Mouse (Mus musculus) splenic B cell, adult 2 months (primary cell): ENCODE results near the gene Sptbn4.

Source experiments
- DNase-seq: peaks from one replicate; pipeline ENCODE4 v3.0.0-alpha.2; 2011; ENCODE audit warnings: low read depth, low spot score
- H3K27me3 ChIP-seq: 2 replicates; pipeline ENCODE4 v1.6.1; 2012; ENCODE audit warnings: mild to moderate bottlenecking, low read length, moderate library complexity, mixed read lengths; ENCODE audit not compliant: control insufficient read depth, poor library complexity, insufficient read depth, severe bottlenecking
- H3K36me3 ChIP-seq: 2 replicates; pipeline ENCODE4 v1.6.1; 2012; ENCODE audit warnings: mild to moderate bottlenecking, low read length, moderate library complexity, mixed read lengths; ENCODE audit not compliant: control insufficient read depth, poor library complexity, insufficient read depth, severe bottlenecking

Sptbn4 gene

DNA sequence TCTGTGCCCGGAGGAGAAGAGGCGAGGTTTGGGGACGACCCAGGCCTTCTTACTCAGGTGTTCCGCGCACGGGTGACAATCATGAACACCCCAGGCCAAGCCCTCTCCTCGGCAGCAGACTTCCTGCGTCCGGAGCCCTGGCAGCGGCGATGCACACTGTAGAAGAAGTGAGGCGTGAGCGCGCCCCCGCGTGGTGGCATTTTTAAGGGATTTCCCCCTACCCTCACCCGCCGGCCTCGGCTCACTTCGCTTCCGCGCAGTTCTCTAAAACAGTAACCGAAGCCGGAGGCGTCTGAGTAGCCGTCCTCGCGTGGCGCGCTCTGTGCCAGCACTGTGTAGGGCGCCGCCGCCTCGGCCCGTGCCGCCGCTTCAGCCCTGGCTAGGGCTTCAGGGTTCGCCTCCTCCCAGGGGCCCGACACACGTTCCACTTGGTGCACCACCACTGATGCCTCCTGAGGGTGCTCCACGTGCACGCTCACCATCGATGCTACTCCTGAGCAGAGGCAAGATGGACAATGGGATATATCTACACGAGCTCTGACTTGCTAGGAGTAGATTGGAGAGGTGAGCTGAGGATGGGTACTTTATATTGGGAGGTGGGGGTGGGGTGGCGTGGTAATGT is 118.0 kb downstream of the Sptbn4 start:
- DNase-seq, result peak; percentile 94
- no peaks in the 10 kb centered on the region for H3K27me3 ChIP-seq
- H3K36me3 ChIP-seq, result no peaks in the 10 kb centered on the region

DNA sequence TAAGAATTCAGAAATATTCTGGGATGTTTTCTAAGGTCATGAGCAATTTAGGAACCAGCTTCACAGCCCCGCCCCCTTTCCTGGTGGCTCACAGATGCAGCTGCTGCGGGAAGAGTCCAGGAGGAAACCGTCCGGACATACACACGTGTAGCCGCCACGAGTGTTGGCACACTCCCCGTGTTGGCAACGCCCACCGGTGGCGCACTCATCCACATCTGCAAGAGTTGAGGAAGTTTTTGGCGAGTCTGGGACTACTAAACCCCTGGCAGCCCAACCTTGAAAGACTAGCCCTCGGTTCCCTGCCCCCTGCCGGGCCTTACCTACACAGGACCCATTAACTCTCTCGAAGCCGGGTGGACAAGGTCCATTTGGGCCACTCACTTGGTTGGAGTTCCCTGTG is 118.8 kb downstream of the Sptbn4 start:
- Histone ChIP-seq H3K27me3 (no peaks in the 10 kb centered on the region), H3K36me3 (no peaks in the 10 kb centered on the region)
- no peak for DNase-seq

DNA sequence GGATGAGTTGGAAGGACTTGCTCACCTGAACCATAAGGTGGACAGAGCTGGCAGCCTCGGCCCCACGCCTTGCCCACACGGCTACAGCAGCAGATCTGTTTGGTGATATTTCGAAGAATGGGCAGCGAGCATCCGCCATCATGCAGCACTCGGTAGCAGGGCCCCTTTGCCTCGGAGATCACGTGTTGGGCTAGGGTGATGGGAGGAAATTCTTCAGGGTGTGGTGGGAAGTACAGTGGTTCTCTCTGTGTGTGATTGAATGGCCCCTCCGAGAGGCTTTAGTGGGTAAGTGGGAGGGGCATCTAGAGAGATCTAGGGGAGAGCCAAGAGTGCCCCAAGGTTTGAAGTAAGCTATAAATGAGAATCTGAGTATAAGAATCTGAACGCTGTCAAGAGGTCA is 119.3 kb downstream of the Sptbn4 start:
- no peaks in the 10 kb centered on the region for H3K27me3 ChIP-seq
- no peaks in the 10 kb centered on the region for H3K36me3 ChIP-seq
- DNase-seq, result peak; percentile 5

DNA sequence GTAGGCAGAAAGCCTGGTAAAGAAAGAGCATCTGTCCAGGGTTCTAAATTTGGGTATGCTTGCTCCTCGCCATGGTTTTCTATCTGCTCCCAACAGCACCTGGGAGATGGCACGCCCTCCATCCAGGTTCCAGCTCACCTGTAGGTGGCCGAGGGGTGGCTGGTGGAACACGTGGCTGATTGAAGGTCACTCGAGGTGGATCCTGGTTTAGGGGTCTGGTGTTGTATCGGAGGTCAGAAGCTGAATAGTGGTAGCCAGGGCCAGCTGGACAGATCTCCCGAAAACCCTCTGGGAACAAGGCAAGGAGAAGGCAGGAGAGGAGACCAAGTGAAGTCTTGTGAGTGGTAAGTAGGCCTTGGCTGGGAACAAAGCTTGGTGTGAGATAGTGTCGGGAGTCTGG is 120.0 kb downstream of the Sptbn4 start:
- no peaks in the 10 kb centered on the region for H3K27me3 ChIP-seq
- H3K36me3 ChIP-seq, result no peaks in the 10 kb centered on the region
- no peak for DNase-seq

DNA sequence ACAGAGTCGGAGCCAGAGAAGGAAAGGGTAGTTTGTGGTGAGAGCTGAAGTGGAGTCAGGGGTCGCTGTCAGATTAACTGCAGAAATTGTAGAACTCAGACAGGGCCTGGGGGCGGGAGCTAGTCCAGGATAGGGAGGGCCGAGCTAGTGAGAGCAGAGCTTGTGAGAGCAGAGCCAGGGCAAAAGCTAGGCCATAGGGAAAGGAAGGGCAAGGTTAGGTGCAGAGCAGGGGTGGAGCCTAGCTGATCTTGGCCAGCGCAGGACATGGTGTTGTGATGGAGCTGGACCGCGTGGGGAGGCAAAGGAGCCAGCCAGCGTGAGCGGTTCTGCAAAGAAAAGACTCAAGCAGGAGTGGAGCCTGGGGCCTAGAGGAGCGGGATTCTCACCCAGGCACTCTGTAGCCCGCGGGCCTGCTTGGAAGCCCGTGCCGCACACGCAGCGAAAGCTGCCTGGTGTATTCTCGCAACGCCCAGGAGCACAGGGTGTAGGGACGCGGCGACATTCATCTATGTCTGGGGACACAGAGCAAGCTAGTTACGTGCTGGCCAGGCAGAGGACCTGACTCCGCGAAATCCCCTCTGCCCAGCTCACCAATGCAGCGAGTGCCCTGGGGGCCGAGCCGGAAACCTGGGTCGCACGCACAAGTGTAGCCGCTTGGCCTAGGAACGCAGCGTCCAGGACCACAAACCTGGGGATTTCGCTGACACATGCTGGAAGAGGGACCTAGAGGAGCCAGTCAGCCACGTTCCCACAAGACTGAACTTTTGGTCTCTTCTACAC is 121.2 kb downstream of the Sptbn4 start:
- DNase-seq, result no peak
- no peaks in the 10 kb centered on the region for H3K36me3 ChIP-seq
- no peaks in the 10 kb centered on the region for H3K27me3 ChIP-seq

DNA sequence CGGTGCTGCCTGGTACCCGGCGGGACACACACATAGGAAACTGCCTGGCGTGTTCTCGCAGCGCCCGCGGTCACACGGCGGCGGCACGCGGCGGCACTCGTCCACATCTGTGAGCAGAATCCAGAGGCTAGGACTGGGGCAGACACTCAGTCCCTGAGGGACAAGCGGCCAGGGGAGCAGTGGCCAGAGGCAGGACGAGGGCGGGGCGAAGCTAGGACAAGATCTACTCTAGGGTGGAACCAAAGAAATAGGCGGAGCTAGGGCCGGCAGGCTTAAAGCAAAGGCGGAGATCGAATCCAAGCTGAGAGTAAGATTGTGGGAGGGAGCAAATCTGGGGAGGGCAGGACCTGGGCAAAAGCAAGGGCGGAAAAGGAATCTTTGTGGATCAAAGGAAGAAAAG is 121.8 kb downstream of the Sptbn4 start:
- Histone ChIP-seq H3K27me3 (no peaks in the 10 kb centered on the region; the same call in 1 of the 2 replicates), H3K36me3 (no peaks in the 10 kb centered on the region)
- peak; percentile 13 for DNase-seq

DNA sequence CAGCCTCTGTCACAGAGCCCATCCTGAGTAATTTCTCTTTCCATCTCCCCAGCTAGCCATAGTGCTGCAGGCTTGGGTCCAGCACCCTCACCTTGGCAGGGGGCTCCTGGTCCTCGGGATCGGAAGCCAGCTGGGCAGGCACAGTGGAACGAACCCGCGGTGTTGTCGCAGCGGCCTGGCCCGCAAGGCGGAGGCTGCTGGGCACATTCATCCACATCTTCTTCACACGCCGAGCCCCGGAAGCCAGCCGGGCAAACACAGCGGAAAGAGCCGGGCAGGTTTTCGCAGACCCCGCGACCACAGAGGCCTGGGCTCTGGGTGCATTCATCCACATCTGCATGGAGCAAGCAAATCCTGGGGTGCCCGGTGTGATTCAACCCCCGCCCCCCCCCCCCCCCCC is 122.6 kb downstream of the Sptbn4 start:
- Histone ChIP-seq H3K27me3 (no peaks in the 10 kb centered on the region; the same call in 1 of the 2 replicates), H3K36me3 (no peaks in the 10 kb centered on the region)
- no peak for DNase-seq

DNA sequence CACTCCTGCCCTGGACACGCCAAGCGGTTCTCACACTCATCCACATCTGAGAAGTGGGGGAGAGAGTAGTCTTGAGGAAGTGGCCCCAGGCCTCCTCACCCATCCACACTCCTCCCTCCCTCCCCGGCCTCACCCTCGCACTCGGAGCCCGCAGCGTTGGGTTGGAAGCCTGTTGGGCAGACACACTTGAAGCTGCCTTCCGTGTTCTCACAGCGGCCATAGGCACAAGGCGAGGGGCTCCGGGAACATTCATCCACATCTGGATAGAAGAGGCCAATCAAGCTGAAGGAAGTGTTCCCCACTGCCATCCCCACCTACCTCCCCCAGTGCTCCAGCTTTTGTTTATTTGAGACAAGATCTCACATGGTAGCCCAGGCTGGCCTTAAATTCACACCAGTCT is 123.3 kb downstream of the Sptbn4 start:
- Histone ChIP-seq H3K36me3 (no peaks in the 10 kb centered on the region), H3K27me3 (no peaks in the 10 kb centered on the region; the same call in 1 of the 2 replicates)
- no peak for DNase-seq

DNA sequence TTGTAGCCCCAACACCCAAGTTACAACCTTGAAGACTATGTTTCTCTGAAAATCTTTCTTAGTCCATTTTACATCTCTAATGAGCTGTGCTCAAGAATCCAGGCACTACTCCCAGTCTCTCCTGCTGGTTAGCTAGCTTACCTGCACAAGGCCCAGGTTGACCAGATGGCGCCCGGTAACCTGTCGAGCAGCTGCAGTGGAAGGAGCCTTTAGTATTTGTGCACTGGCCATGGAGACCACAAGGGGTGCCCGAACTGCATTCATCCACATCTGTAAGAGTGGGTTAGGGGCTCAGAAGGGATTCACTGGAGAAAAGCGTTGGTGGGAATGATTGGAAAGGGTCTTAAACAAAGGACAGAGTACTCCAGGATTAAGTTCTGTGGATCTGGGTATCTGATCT is 124.5 kb downstream of the Sptbn4 start:
- H3K27me3 ChIP-seq, result no peaks in the 10 kb centered on the region; the same call in 1 of the 2 replicates
- H3K36me3 ChIP-seq, result no peaks in the 10 kb centered on the region
- no peak for DNase-seq

GRCm38 (mm10) chr7:27322291-27322690 is 125.2 kb downstream of the Sptbn4 start:
- no peaks in the 10 kb centered on the region for H3K36me3 ChIP-seq
- DNase-seq, result no peak
- H3K27me3 ChIP-seq, result no peaks in the 10 kb centered on the region; the same call in 1 of the 2 replicates

DNA sequence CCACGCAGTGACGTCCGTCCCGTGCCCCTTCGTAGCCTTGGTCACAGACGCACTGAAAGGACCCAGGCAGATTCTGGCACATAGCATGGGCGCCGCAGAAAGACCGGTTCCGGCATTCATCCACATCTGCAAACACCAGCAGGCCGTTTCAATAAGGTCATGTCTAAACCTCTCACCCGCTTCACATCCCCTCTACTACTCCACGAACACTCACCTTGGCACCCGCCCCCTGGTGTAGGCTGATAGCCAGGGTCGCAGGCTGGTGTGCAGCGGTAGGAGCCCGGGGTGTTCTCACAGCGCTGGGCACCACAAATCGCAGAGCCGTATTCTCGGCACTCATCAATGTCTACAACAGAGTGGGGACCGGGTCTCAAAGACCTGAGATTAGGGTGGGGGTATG is 128.1 kb downstream of the Sptbn4 start:
- Histone ChIP-seq H3K27me3 (no peaks in the 10 kb centered on the region; the same call in 1 of the 2 replicates), H3K36me3 (no peaks in the 10 kb centered on the region)
- DNase-seq, result no peak

- Histone ChIP-seq H3K27me3 (no peaks in the 10 kb centered on the region; the same call in 1 of the 2 replicates), H3K36me3 (no peaks in the 10 kb centered on the region)
- DNase-seq, result no peak
Observed at GRCm38 (mm10) chr7:27315958-27316357, 131.5 kb downstream of the Sptbn4 start.

DNA sequence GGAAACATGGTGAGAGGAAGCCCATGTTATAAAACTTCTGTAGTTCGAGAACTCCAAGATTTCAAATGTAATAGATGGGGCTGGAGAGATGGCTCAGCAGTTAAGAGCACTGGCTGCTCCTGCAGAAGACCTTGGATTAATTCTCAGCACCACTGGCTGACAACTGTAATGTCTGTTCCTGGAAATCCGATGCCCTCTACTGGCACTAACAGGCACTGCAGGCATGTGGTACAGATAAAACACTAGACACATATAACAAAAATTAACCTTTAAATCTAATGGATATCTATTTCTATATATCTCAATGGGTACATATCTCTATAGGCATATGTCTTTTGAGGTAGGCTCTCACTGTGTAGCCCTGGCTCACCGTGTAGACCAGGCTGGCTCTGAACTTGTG is 133.1 kb downstream of the Sptbn4 start:
- Histone ChIP-seq H3K36me3 (no peaks in the 10 kb centered on the region), H3K27me3 (no peaks in the 10 kb centered on the region)
- peak; percentile 10 for DNase-seq

DNA sequence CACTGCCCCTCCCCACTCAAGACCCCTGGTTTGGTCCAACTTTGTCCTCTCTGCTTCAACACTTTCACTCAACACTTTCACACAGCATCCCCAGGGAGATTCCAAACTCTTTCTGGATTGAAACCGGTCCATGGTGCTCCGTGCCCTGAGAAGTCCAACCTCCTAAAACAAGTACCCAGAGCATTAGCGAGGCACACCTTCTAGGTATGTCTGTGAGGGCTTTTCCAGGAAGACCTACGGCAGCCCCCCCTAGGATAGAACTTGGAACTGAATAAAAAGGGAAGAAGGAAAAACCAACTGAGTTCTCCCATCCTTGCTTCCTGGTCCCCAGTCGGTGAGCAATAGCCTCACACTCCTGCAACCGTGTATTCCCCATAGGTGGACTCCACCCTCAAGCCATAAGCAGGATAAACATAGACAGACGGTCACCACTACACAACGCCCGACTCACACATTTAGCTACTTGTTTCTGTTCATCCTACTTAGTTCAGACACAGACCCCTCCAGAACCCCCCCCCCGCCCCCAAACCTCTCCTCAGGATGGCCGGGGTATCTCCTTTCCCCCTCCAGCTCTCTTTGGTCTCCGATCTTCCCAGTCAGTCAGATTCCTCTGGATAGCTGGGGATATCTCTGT is 135.7 kb downstream of the Sptbn4 start:
- Histone ChIP-seq H3K36me3 (no peaks in the 10 kb centered on the region), H3K27me3 (no peaks in the 10 kb centered on the region)
- no peak for DNase-seq

GRCm38 (mm10) chr7:27310996-27311535 is 136.4 kb downstream of the Sptbn4 start:
- H3K36me3 ChIP-seq, result no peaks in the 10 kb centered on the region
- no peak for DNase-seq
- no peaks in the 10 kb centered on the region for H3K27me3 ChIP-seq
